Mouse (Mus musculus) adrenal gland, adult 18-20 months (tissue): ENCODE measurements around the gene Wnt10b. TPM values are rescaled to one million over a fixed set of nuclear protein-coding genes. Genes with fewer than 3 reads are reported as not detected.
"Not testable (repeated sequence)": the region's sequence is repeated elsewhere in the genome, so short reads cannot be mapped to it uniquely, and the experiment has no call there.

ENCODE experiments used
- DNase-seq, 2 experiments: peaks; one replicate each; pipeline ENCODE4 v3.0.0; 2021 to 2022; ENCODE audit warnings: low spot score in 2 of 2
- total RNA-seq, 2 experiments: library from RNA; stranded (reverse); gene quantifications; 1 replicate in 1 of 2; 2 replicates in 1 of 2; pipeline ENCODE4 v1.2.3; 2021

The Wnt10b gene
- total RNA-seq, 2 experiments from 2014 or later = 0.36 to 3.1 TPM

DNA sequence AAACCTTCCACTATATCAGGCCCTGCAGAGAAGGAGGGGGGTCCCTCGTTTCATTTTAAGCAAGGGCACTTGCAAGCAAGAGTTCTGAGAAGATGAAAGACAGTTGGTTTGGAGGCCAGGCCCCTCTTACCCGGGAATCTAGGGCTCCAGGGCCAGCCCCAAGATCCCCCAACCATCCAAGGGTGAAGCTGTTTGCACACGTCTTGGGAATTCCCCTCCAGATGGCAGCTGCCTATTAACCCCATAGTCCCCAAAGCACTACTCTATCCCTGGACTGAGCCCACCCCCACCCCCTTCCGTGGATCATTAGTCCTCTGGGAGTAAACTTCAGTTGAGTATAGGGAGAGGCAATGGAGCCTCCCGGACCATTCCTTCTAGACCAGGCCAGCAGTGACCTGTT is 2.4 kb downstream of the Wnt10b start:
- DNase-seq = no peak

DNA sequence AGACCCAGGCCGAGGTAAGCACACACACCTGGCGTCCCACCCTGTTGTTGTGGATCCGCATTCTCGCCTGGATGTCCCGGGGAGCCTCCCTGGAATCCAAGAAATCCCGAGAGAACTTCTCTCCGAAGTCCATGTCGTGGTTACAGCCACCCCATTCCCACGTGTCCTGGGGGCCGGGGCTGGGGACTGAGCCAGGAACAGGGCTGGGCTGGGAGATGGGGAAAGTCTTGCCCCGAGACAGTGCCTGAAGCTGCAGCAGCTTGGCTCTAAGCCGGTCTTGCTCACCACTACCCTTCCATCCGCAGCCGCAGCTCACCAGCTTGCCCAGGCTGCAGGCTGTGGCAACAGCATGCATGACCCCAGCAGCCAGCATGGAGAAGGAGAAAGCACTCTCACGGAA is 3.9 kb downstream of the Wnt10b start:
- no peak for DNase-seq

GRCm38 (mm10) chr15:98772511-98773211 is 5.3 kb downstream of the Wnt10b start:
- DNase-seq = no peak

DNA sequence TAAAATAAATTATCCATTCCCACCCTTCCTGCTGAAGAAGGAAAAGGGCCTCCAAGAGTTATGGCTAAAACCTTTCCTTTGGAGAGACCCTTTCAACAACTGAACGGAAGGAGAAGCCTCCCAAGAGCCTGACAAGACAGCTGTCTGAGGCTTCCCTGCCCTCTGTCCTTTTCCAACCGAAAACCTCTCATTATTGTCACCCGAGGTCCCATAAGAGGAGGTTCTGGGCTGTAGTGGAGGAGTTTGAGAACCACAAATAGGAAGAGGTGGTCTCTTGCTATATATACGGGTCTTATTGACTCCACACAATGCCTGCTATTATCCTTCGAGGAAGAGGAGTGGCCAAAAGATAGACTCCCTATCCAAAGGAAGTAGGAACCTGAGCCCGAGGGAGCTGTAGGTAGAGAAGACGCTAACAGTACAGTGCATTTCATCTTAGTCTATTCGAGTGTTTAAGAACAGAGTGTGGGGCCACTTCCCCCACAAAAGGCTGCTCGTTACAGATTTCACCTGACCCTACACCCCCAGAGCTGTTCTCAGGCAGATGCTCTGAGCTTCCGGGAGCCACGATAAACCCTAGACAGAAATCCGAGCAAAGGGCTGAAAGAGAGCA is 6.0 kb downstream of the Wnt10b start:
- no peak for DNase-seq

GRCm38 (mm10) chr15:98768259-98768658 is 9.7 kb downstream of the Wnt10b start:
- DNase-seq = no peak

DNA sequence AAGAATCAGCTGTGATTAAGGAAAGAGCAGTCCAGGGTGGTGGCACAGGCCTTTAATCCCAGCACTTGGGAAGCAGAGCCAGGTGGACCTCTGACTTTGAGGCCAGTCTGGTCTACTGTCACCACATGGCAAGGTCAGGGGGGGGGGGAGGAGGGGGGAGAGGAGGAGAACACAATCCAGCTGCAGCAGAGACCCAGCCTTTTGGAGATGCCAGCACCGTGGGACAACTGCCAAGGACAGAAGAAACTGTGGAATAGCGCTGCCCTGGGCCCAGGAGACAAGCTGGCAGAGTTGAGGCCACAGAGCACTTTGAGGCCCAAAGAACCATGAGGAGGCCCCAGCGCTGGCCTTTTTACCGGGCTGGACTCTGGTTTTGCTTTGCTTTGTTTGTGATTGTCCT is 12.0 kb downstream of the Wnt10b start:
- no peak for DNase-seq

DNA sequence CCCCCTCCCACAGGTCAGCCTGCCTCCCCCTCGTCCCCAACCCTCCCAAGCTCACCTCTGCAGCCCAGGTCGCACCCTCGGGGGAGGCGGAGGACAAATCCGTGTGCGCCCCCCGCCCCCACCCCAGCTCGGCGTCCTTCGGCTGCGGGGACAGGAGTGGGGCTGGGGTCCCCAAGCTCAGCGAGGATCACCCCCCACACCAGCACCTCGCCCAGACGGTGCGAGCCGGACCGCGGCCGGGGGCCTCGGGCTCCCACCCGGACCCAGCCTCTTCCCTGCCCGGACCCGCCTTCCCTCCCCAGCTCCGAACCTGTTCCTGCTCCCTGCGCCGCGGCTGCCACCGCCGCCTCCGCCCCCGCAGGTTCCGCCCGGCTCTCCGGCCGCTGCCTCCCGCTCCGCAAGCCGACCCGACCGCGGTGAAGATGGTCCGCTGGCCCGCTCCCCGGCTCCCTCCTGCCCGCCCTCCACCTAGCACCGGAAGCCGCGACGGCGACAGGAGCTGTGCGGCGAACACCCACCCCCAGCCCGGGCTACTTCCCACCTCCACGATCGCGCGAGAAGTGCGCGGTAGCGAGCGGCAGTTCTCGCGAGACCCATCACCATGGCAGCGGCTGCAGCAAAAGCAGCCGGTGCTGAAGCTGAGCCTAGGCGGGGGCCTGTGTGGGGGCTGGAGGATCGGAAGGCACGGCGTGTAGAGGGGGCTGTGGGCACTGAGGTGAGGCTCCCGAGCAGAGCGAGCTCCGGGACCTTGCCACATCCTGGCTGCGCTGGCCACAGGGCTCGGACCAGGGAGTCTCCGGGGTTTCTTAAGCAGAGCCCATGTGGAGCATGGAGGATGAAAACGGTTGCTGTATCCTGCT is 15.1 kb downstream of the Wnt10b start, which contains the start of gene Arf3:
Gene Arf3 (minus strand): TSS at position 545 of the 860 bp plus-strand sequence.
- DNase-seq = peak; percentile 96 to 97

- peak; percentile 70 to 74 for DNase-seq
Measured at GRCm38 (mm10) chr15:98762201-98762621, 15.7 kb downstream of the Wnt10b start.

GRCm38 (mm10) chr15:98754125-98754524 is 23.8 kb downstream of the Wnt10b start:
- DNase-seq = no peak

DNA sequence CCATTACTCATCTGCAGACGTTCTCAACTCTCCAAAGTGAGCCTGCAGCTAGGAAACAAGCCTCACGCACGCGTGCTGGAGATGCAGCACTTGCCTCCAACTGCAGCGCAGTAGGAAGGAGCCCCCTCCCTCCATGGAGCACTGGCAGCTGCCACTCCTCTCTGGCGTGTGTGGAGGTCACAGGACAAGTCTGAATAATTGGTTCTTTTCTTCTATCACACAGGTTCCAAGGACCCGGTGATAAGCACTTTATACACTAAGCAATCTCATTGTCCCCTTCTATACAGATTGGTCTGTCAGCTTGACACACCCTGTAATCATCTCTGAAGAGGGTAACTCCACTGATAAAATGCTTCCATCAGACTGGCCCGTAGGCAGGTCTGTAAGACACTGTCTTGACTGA is 24.9 kb downstream of the Wnt10b start:
- no peak for DNase-seq

DNA sequence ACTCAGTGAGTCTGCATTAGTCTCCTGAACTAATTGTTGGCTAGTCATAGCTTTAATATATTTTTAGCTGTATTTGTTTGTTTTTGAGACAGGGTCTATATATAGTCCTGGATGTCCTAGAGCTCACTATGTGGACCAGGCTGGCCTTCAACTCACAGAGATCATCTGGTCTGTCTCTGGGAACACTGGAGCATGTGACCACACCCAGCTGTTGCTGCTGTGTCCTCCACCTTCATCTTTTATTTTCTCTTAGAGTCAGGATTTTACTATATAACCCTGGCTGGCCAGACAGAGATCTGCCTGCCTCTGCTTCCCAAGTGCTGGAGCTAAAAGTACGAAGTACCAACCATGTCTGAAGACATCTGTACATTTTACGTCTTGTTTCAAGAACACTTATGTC is 28.9 kb downstream of the Wnt10b start:
- DNase-seq = no peak

DNA sequence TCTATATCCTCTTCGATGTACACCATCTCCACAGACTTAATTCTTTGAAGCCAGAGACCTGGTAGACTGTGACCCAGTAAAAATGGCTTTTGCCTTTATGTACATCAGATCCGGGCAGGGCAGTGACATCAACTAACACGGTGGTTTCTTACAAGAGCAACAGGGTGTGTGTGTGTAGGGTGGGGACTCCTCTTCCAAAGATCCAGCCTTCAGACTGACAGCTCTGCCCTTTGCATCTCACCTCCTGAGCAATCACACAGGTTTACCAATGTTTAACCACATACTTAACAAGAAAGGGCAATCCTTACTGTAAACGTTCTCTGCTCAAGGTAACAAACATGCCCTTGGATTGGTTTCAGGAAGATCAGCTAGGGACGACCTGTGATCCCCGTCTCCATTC is 30.7 kb downstream of the Wnt10b start:
- DNase-seq = no peak

DNA sequence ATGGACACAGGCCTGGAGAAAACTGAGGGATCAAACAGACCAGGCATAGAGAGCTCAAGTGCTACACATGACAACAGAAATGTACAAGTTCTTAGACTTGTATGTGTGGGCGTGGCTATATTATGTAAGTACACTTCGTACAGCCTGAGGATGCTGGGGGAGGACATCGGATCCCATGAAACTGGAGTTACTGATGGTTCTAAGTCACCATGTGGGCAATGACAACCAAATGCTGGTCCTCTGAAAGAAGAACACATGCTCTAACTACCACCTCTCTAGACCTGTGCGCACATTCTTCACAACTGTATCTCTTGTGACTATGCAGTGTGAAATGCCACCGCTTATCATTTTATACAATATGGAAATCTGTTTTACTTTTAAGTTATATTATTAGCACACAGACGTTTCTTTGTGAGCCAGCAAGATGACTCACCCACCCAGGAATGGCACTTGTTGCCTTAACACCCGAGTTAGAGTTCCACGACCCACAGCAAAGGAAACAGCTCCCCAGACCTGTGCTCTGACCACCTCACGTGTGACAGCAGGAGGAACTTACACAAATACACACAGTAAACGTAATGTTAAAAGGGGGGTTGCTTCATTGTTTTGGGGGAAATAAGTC is 31.5 kb downstream of the Wnt10b start:
- no peak for DNase-seq

DNA sequence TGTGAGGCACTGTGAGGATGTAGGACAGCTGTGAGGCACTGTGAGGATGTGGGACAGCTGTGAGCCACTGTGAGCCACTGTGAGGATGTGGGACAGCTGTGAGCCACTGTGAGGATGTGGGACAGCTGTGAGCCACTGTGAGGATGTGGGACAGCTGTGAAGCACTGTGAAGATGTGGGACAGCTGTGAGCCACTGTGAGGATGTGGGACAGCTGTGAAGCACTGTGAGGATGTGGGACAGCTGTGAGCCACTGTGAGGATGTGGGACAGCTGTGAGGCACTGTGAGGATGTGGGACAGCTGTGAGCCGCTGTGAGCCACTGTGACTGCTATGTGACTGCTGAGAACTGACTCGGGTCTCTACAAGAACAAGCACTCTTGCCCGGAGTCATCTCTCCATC is 34.1 kb downstream of the Wnt10b start:
- not testable (repeated sequence) for DNase-seq

GRCm38 (mm10) chr15:98742766-98743428 is 35.1 kb downstream of the Wnt10b start:
- no peak for DNase-seq

GRCm38 (mm10) chr15:98740219-98740618 is 37.7 kb downstream of the Wnt10b start:
- DNase-seq = no peak

GRCm38 (mm10) chr15:98738796-98739195 is 39.2 kb downstream of the Wnt10b start:
- DNase-seq = no peak

DNA sequence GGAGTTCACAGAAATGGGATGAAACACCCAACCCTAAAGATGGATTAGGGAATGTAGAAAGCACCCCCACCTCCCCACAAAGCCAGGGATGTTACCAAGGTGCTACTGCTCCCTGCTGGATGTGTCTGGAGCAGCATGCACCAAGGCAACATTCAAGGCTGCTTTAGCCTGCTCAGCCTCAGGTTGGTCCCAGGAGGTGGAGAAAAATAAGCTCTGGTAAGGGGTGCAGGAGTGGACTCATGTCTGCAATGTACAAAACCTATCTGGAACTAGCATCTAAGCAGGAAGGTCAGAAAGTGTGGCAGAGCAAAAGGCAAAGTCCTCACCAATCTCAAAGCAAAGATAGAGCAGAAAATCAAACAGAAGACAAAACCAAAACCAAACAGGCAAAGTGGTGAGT is 40.1 kb downstream of the Wnt10b start:
- DNase-seq = peak in 1 of 2 experiments; percentile 40

GRCm38 (mm10) chr15:98736521-98736920 is 41.4 kb downstream of the Wnt10b start:
- no peak for DNase-seq

DNA sequence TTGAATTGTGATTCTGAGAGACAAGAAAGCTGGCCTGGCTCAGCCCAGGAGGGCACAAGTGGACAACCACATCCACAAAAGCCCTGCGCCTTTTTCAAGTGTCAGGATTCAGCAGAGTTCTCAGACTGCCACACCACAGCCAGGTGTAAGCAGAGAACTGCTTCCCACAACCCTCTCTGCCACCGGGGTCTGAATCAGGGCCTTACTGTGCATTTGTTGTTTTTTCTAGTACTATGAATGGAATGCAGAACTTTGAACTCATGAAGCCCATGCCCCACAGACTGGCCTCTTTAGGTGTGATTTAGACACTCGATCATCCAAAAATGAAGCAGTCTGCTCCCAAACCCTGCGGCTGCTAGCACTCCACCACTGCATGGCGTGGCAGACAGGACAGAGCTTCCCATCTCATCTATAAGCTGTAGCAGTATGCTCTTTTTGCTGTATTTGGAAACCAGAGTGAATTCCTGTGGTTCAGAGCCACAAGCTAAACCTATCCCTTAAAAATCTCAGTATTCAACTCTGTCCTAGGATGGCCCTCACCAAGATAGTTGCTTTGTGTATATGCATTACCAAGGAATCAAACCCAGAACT is 43.9 kb downstream of the Wnt10b start:
- no peak for DNase-seq
